Mouse (Mus musculus): ENCODE results near the gene Acaa1a.

Gene Acaa1a

DNA sequence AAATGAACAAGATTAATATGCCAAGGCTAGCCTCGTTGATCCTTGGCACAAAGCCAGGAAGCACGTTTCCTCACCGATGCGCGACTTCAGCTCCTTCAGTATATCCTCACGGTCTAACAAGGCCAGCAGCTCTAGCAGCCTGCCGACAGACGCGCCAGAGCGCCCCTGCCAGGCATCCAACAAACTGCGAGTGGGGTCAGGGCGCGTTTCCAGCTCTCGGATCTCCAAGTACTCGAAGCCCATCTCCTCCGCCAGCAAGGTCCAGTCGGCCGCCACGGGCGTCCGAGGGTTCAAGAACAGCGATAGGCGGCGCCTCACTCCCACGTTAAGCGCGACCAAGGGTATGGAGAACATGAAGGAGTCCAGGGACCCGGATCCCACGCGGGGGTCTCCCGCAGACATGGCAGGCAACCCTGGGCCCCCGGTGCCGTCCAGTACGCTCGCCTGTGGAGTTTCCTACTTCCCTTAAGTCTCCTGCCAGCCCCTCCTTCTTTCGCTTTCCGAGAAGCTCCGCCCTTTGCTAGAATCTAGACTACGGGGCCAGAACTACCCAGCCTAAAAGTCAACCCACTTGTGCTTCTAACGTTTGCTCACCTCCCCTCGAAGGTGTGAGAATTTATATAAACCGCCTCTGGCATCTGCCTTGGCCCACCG, at the start of gene Acaa1a:
Gene Acaa1a, plus strand, starts transcription at position 119 of the 654 bp plus-strand sequence.
- peak; percentile 70 for DNase-seq

GRCm38 (mm10) chr9:119290791-119291190, 48.7 kb upstream of the Acaa1a start:
- DNase-seq = no peak

- no peak for DNase-seq
These were observed 41.8 kb upstream of the Acaa1a start for GRCm38 (mm10) chr9:119297696-119298095.

- no peak for DNase-seq
These were observed 40.9 kb upstream of the Acaa1a start for GRCm38 (mm10) chr9:119298563-119298962.

GRCm38 (mm10) chr9:119305863-119306262, 33.6 kb upstream of the Acaa1a start:
- no peak for DNase-seq

GRCm38 (mm10) chr9:119309067-119309466, 30.4 kb upstream of the Acaa1a start:
- DNase-seq = no peak

- no peak for DNase-seq
These were observed 26.4 kb upstream of the Acaa1a start for GRCm38 (mm10) chr9:119313096-119313495.

- DNase-seq = no peak
These were observed 20.6 kb upstream of the Acaa1a start for GRCm38 (mm10) chr9:119318891-119319290.

DNA sequence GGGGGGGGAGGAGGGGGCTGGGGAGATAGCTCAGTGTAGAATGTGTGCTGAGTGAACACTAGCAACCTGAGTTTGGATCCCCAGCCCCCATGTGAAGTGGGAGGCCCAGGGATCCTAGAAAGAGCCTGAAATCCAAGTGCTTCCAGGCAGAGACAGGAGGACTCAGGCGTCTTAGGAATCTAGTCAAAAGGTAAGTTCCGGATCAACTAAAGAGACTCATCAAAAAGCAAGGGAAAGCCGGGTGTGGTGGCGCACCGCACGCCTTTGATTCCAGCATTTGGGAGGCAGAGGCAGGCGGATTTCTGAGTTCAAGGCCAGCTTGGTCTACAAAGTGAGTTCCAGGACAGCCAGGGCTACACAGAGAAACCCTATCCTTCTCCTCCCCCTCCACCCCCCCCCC, 19.0 kb upstream of the Acaa1a start:
- no peak for DNase-seq

GRCm38 (mm10) chr9:119320946-119321345, 18.5 kb upstream of the Acaa1a start:
- peak; percentile 11 for DNase-seq

DNA sequence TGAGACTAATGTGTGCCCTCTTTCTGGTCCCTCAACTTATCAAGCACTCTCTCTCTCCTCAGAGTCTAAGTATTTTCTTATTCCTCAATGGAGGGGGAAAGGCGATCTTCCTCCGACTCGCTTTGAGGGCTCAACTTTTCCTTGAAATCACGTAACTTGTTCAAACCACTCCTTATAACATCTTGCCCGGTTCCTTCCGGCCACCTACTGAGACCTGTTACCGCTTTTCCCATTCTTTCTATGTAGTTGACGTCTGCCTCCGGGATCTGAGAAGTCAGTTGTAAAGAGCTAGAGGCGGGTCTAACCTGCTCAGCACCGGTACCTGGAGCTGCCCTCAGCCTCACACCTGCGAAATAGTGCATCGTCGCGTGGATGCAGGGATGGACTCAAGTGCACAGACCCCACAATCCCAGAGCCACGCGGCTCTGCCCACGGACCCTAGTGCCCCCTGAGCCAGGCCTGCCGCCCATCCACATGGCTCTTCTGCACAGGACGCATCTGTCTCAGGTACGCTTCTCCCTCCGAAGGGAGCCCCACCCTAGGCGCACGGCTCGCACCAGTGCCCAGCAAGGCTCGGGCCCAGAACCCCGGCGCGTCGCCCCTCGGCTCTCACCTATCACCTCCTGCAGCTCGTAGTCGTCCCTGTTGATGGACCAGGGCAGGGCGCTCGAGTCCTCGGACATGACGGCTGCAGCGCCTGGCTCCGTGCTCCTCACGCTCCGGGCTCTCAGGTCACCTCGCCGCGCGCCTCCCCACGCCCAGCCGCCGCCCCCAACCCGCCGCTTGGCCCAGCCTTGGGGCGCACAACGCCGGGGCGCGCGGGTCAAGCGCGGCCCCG, 17.9 kb upstream of the Acaa1a start:
- peak; percentile 34 for DNase-seq

- DNase-seq = peak; percentile 98
These were observed 16.9 kb upstream of the Acaa1a start, which contains the start of gene Oxsr1 for GRCm38 (mm10) chr9:119322289-119323259. TSS of gene Oxsr1 (minus strand) at chr9:119322427.

DNA sequence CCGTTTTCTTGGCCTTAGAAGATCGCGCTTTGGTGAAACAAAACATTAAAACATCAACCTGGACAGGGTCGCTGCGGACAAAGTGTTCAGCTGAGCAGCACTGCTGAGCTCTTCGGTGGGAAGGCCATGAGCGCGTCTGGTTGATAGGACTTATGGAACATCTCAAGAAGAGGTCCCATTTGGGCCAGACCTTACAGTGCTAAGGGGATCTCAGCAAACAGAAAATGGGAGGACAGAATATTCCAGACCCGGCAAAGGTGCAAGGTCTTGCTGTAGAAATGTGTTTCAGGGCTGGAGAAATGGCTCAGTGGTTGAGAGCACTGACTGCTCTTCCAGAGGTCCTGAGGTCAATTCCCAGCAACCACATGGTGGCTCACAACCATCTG, 16.2 kb upstream of the Acaa1a start:
- DNase-seq = no peak

DNA sequence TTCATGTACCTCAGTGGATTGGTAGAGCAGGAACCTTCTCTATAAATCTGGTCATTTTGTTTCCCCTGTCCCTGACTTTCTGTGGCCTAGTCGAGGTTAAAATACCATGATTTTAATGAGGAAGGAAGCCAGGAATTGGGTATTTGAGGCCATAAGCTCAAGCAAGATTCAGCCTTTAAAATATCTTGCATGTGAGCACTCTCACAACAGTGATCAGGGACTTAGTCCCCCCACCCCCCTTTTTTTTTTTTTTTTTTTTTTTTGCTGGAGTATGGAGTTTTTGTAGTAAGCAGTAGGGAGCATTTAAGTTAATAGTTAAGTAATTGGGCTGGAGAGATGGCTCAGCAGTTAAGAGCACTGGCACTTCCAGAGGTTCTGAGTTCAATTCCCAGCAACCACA, 15.3 kb upstream of the Acaa1a start:
- DNase-seq = no peak

- no peak for DNase-seq
These were observed 11.0 kb upstream of the Acaa1a start for GRCm38 (mm10) chr9:119328488-119328887.

DNA sequence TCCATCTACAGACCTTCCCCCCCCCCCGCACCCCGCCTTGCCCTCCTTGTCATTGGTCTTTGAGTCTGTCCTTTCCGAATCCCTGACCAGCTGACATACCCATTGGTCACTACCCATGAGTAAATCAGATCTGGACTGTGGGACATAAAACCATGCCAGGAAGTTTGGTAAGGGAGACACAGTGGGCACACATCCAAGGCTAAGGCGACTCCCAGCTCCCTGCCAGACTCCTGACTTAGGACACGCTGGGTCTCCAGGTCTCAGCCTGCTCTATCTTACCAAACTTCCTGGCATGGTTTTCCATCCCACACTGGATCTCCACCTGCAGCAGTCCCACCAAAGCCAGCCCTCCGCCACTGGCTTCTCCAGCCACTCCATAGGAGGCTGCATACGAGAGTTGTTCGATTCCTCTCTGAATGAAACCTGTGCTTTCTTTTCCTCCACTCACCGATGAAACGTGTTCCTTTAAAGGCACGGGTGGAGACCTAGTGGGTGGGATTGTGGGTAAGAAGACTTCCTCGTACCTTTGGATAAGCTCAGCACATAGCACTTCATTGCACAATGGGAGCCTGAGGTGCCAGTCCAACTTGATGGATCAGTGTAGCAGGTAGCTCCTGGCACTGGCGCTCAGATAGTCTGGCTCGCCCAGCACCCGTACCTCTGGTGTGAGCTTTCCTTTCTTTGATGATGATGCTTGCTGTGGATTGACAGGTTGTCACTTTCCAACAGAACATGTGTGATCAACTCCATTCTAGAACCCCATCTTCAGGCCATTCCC, 9.1 kb upstream of the Acaa1a start:
- no peak for DNase-seq

- no peak for DNase-seq
These were observed 5.2 kb upstream of the Acaa1a start for GRCm38 (mm10) chr9:119334324-119334723.

- no peak for DNase-seq
These were observed 4.6 kb upstream of the Acaa1a start for GRCm38 (mm10) chr9:119334834-119335233.

DNA sequence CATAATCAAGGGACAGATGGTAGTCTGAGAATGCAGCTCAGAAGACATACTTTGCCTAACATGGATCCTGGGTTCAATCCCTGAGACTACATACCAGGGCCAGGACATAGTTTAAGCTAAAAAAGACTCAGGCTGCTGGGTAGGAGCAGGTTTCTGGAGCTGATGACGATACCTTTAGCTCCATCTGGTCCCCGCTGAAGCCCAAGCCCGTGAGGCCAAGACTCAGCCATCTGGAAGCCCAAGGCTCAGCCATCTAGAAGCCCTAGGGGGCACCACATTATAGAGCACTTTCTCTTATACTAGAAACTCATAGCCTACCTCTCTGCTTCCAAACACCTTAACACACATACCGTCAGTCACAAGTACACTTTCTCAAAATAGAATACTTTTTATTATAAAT, 3.9 kb upstream of the Acaa1a start:
- no peak for DNase-seq

DNA sequence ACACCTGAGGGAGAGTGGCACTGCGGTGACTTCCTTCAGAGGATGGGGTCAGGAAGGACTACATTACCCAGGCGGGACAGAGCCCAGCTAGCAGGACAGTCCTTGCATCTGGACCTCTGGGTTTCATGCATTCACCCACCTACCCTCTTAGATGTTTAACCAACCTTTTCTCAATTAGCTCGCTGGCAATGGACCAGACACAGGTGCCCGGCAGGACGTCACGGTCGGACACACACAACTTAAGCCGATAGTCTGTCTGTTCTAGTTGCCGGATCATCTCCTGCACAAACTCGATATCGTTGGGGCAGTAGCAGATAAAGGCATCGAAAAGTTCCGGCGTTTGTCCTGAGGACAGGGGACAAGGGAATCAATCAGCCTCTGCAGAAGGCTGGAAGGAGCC, 1.6 kb upstream of the Acaa1a start:
- DNase-seq = no peak

- DNase-seq = no peak
These were observed 1.1 kb upstream of the Acaa1a start for GRCm38 (mm10) chr9:119338350-119338749.

DNA sequence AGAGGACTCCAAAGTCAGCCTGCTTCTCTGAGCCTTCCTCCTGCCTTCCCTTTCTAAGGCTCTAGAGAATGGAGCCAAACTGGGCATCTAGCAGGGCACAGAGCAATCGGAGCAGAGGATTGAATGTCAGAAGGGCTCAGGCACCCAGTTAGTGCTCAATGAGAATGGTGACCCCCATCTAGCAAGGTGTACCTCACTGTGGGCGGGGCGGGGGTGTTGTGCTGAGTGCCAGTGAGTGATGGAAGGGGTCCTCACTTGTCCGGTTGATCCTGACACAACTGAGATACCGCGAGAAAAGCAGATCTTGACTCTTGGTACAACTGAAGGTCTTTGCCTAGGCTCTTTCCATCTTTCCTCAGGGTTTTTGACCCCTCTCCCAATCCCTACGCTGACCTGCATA, 370 bp upstream of the Acaa1a start:
- DNase-seq = no peak

Measured in embryo, embryonic 11 days (tissue).